Mouse (Mus musculus): ENCODE results near the gene Uchl5.

The Uchl5 gene

DNA sequence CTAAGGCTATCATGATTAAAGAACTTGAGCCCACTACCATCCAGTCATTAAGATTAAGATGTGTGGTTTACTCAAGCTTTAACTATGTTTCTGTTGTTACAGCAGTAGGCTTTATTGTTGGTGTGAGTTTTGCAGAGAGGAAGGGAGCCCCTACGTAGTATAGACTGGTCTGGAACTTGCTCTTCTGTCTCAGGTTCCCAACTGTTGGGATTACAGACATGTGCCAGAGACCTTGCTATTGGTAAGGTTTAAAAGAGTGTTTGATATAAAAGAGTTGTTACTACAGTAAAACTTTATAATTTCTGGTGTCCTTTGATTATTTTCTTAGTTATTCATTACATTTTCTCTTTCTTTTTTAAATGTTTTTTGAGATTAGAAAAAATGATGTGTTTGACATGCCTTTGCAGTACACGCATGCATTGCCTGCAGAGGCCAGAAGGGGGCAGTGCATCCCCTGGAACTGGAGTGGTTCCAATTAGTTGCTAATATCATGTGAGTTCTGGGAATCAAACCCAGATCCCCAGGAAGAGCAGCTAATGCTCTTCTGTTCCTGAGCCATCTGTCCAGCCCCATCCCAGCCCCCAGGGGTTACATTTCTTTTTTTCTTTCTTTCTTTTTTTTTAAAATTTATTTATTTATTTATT, 11.6 kb downstream of the Uchl5 start:
- no peak for DNase-seq (ENCODE audit: low read depth, low spot score)

GRCm38 (mm10) chr1:143803537-143803936, 26.5 kb downstream of the Uchl5 start:
- peak; percentile 76 for DNase-seq (ENCODE audit: low read depth, low spot score)

DNA sequence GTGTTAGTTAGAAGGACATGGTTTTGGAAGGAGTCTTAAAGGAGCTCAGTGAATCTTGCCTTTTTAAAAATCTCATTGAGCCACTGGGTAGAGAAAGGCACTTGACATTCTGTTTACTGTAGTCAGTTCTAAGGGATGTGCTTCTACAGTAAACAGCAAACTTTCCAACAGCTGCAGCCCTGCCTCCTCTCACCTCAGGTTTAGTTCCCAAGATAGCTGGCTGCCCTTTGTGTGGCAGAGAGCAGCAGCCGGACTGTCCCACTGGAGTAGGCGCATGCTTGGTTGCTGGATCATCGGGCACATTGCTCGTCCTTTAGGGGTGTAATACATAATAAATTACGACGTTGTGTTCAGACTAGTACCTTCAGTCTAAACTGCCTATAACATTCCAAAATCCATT, 32.0 kb downstream of the Uchl5 start:
- no peak for DNase-seq (ENCODE audit: low read depth, low spot score)

GRCm38 (mm10) chr1:143813676-143814360, 36.7 kb downstream of the Uchl5 start:
- DNase-seq (ENCODE audit: low read depth, low spot score), result no peak

DNA sequence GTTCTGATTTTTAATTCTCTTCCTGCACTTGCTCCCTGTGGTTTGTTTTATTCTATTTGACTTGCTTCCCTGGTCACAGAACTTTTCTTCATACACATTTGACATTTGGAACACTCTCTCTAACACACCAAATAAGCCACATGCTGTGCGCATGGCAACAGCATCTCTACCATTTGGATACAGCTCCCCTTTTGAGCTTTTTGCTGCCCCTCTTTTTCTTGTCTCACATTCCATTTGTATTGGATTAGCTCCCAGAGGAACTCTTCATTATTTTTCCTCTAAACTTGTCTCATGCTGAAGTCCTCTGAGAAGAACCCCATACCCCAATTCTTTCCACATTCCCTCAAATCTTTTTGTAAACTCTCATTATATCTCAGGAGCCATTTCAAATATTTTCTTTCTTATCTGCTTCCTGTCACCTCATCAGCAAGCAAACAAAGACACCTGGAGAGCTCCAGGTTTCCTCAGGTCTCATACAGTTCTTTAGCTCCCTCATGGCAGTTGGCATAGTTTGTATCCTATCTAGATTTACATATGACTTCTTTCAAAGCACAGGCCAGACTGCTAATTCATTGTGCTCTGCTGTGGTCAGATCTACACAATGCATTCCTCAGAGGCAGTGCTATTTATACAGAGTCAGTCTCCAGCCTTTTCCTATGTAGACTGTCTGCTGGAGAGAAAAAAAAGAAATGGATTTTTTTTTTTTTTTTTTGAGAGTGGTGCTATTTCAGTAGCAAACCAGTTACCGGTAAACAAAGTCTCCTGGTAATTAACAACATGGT, 43.2 kb downstream of the Uchl5 start:
- DNase-seq (ENCODE audit: low read depth, low spot score), result no peak

- DNase-seq (ENCODE audit: low read depth, low spot score), result no peak
Measured at GRCm38 (mm10) chr1:143822677-143823076, 45.6 kb downstream of the Uchl5 start.

DNA sequence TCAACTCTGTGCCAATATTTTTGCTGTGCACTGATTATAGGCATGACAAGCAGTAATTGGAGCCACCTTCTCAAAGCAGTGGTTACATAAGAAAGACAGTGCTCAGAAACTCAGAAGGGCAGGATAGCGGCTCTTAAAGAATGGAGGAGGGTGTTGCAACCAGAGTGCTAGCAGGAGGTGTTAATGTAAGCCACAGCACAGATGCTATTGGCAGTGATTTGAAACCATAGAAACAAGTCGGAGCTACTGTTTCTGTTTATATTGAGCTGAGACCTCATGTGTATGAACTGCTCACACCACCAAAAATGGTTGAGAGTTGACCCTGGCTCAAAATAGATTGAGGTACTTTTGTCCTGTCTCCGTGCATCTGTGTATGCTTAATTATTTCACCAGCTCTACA, 53.6 kb downstream of the Uchl5 start:
- DNase-seq (ENCODE audit: low read depth, low spot score), result peak; percentile 82

GRCm38 (mm10) chr1:143836363-143837182, 59.5 kb downstream of the Uchl5 start:
- DNase-seq (ENCODE audit: low read depth, low spot score), result no peak

DNA sequence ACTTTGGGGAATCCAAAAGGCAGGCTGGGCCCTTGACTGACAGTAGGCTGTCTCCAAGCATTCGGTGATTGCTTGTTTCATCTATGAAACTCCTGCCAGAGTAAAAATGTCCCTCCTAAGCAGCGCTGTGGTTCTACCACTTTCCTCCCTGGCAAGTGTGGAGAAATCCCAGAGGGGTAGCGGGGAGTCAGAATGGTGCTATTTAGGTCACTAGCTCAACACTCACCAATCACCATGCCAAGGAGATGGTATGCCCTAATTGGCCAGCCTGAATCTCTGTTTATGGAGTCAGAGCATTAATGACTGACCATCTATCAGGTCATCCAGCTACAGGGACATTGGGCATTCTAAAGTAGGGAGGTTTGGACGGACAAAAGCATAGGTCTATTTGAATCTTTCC, 60.6 kb downstream of the Uchl5 start:
- no peak for DNase-seq (ENCODE audit: low read depth, low spot score)

- DNase-seq (ENCODE audit: low read depth, low spot score), result no peak
Measured at GRCm38 (mm10) chr1:143838896-143839410, 61.9 kb downstream of the Uchl5 start.

- DNase-seq (ENCODE audit: low read depth, low spot score), result no peak
Measured at GRCm38 (mm10) chr1:143852329-143852728, 75.3 kb downstream of the Uchl5 start.

GRCm38 (mm10) chr1:143852779-143853358, 75.8 kb downstream of the Uchl5 start:
- DNase-seq (ENCODE audit: low read depth, low spot score), result no peak

DNA sequence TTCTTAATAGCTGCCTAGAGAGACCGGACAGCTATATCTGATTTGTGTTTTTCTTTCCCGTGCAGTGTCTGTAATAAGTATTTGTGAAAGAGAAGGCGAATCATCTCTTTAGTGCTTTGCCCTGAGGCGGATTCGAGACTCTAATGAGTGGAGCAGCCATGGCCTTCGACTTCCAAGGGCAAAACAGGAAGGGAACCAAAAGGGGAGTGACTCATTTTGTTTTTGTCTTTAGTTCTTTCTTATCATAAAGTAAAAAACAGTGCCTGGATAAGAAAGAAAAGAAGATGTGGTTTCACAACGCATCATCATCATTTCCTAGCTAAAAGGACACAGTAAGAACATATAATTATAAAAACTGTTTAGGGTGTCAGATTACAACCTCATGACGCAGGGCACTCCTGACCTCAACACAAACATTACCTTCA, 76.6 kb downstream of the Uchl5 start:
- DNase-seq (ENCODE audit: low read depth, low spot score), result no peak

DNA sequence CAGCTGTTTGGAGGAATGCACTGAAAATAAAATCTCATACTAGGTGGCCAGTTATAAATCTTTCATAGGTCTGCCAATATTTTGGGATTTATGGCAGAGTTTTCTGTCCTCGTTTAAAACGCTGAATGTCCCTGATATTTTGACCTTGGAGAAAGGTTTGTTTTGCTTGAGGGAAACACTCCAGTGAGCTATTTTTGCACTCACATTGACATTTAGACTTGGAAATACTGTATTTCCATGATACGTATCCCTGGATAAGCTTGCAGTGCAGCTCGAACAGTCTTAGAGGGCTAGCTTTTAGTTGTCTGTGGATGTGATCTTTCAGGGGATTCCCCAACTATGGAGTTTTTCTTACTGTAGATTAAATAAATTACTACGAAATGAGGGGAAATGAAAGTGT, 78.6 kb downstream of the Uchl5 start:
- no peak for DNase-seq (ENCODE audit: low read depth, low spot score)

Data from telencephalon, adult 2 months (tissue).